Mouse (Mus musculus) brain, embryonic 14.5 days (tissue): ENCODE measurements at regions not wholly inside any gene's neighbourhood (a gene's known extent, or its start where the extent isn't known, plus 50 kb on each side); places are given as distances from the start of the nearest gene placed in this dataset.

Source experiments
- DNase-seq: peaks from one replicate; pipeline ENCODE4 v3.0.0-alpha.2; 2011; ENCODE audit warnings: low read depth
- CTCF ChIP-seq: fragments of 200-500 bp; IDR thresholded peaks from 2 replicates; pipeline ENCODE4 v1.5.1; 2012; ENCODE audit warnings: inconsistent platforms, mild to moderate bottlenecking, moderate library complexity, borderline replicate concordance; ENCODE audit not compliant: insufficient read depth, insufficient read length; ENCODE audit errors: extremely low read depth
- POLR2A ChIP-seq: fragments of 200-500 bp; IDR thresholded peaks from 2 replicates; pipeline ENCODE4 v1.6.1; 2012; ENCODE audit warnings: mild to moderate bottlenecking, inconsistent platforms, borderline replicate concordance; ENCODE audit not compliant: poor library complexity, insufficient read depth, insufficient read length, severe bottlenecking; ENCODE audit errors: extremely low read depth

DNA sequence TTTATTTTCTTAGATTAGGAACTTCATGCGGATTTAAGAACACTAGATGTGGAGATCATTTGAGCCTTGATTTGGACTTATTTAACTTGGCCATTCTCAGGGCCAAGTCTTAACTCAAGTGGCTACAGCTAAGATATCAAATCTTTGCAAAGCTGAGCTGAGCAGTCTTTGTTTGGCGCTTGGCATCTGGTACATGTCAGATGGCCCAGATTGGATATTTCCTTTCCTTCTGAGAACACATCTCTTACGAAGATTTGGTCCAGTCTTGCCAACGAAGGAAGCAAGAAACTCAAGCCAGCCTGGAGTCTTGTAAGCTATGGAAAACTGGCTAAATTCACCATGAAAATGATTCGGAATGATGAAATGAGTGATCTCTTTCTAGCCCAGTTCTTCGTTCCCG, 59.1 kb upstream of the Cdc42ep3 start:
- TF ChIP-seq CTCF (no peak), POLR2A (no peak)
- DNase-seq = no peak

DNA sequence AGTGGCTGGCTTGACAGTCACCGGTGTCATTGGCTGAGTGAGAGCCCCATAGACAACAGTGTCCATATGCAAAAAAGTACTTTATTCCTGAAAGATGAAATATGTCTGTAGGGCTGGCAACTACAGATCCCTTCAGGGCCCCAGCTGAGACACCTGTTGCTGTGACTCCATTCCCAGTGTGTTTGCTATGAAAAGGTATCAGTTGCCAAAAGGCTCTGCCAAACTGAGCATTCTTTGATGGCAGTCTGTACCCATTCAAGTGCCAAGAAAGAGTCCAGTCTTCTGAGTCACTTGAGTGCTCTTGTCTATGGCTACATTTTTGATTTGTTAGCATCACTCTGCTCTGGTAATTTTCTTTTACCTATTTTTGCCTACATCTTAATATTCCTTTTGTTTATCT, 63.1 kb upstream of the Cdc42ep3 start:
- TF ChIP-seq CTCF = no peak
- no peak for TF ChIP-seq POLR2A
- DNase-seq = peak; percentile 35

GRCm38 (mm10) chr17:79421618-79422017, 66.7 kb upstream of the Cdc42ep3 start:
- no peak for DNase-seq
- TF ChIP-seq POLR2A = no peak
- no peak for TF ChIP-seq CTCF

GRCm38 (mm10) chr17:79439182-79439581, 84.3 kb upstream of the Cdc42ep3 start:
- DNase-seq = no peak
- TF ChIP-seq POLR2A = no peak
- no peak for TF ChIP-seq CTCF

GRCm38 (mm10) chr17:79442507-79443115, 87.7 kb upstream of the Cdc42ep3 start:
- no peak for TF ChIP-seq POLR2A
- no peak for TF ChIP-seq CTCF
- DNase-seq = no peak

DNA sequence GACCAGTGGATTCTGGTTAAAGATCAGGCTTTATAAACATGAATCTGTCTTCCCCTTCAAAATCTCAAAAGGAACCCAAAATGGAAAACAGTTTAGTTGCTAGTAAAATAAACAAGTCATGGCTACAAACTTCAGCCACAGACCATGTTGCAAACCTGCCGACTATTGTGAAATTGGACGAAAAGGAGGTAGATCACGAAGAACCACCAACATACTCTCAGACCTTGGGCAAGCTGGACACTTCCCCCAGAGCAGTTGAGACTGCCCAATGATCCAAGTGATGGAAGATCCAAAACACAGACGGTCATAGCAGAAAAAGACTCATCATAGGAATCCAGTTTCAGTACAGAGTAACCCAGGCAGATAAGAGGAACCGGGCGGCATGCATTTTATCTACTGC, 92.3 kb upstream of the Cdc42ep3 start:
- no peak for DNase-seq
- TF ChIP-seq POLR2A = no peak
- TF ChIP-seq CTCF = no peak

GRCm38 (mm10) chr17:79451141-79451860, 96.4 kb upstream of the Cdc42ep3 start:
- peak; percentile 11 for DNase-seq

DNA sequence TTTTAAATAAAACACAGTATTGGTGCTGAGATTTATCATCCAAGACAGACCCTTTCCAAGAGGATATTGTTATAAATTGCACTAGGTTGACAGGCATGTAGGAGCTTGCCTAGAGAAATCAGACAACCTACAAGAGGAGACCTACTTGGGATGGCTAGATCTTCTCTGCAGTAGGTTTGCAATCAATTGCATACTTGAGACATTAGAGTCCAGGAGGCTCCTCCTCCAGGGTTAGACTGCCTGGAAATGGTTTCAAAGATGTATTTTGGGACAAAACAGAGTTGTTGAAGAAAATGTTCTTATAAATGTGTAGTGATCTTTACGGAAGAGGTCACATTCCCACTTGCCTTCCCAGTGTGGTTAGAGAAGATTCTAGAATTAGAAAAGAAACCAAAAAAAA, 98.9 kb upstream of the Cdc42ep3 start:
- no peak for TF ChIP-seq CTCF
- TF ChIP-seq POLR2A = no peak
- no peak for DNase-seq

More at GRCm38 (mm10) chr17:79451141-79451860, 96.4 kb upstream of the Cdc42ep3 start:
- no peak for TF ChIP-seq POLR2A
- no peak for TF ChIP-seq CTCF

GRCm38 (mm10) chr17:79454526-79454925, 99.6 kb upstream of the Cdc42ep3 start:
- peak; percentile 37 for DNase-seq
- TF ChIP-seq POLR2A (no peak), CTCF (no peak)

DNA sequence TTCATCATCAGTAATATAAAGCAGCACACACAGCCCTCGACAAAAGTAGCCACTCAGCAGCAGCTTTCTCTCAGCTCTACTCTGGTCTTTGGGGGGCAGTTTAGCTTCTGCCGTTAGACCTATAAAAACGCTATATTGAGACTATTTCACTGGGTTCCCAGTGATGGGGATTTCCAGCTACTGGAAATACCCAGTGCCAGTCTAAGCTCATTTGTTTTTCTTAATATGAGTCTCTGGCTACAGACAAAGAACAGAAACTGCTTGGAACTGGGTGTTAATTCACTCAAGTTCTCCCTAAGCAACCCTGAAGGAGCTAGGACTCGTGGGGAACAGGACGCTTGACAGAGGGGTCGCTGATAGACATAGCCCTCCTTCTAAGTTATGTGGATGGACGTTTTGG, 100.3 kb upstream of the Cdc42ep3 start:
- DNase-seq = no peak
- no peak for TF ChIP-seq CTCF
- TF ChIP-seq POLR2A = no peak

GRCm38 (mm10) chr17:79457636-79458035, 102.7 kb upstream of the Cdc42ep3 start:
- no peak for TF ChIP-seq POLR2A
- TF ChIP-seq CTCF = no peak
- DNase-seq = no peak

- peak; percentile 65 for DNase-seq
- TF ChIP-seq POLR2A (no peak), CTCF (no peak)
Observed at GRCm38 (mm10) chr17:79461681-79462091, 106.8 kb upstream of the Cdc42ep3 start.

DNA sequence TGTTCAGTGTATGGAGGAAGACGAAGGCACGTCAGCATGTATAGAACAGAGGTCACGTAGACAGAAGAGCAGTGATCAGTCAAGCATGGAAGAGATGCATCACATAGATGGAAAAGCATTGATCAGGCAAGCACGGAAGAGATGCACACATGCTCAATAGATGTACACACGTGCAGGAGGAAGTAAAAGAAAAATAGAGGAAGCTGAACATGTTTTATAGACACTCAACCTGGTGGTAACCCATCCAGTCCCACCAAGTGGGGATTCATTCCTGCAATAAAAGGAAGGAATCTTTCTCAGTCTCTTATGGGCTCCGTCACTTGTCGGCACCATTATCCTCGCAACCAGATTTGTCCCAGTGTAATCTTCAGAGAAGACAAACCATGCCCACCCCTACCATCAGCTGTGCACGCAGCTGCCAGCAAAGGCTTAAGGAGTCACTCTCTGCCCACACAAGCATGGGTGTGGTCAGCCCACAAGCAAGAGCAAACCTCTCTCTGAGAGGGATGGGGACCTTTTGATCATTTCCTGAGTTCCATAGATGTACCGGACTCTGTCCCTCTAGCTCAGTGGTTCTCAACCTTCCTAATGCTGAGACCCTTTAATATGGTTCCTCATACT, 108.3 kb upstream of the Cdc42ep3 start:
- TF ChIP-seq POLR2A (no peak), CTCF (no peak)
- DNase-seq = no peak

- no peak for DNase-seq
- no peak for TF ChIP-seq POLR2A
Observed at GRCm38 (mm10) chr17:79465666-79466065, 110.8 kb upstream of the Cdc42ep3 start.

- no peak for DNase-seq
- no peak for TF ChIP-seq CTCF
- no peak for TF ChIP-seq POLR2A
Observed at GRCm38 (mm10) chr17:79471639-79472038, 116.7 kb upstream of the Cdc42ep3 start.
